Mouse (Mus musculus) G1E (cell line): ENCODE data around the gene Fgfr2. TPM values are rescaled to one million over a fixed set of nuclear protein-coding genes. Genes with fewer than 3 reads are reported as not detected.

Experiments used
- ATAC-seq: 2 replicates; pipeline ENCODE4 v1.8.0; 2016; ENCODE audit warnings: mild to moderate bottlenecking; ENCODE audit not compliant: insufficient number of reproducible peaks, poor library complexity, low FRiP score, severe bottlenecking; ENCODE audit errors: extremely low read depth
- DNase-seq: peaks from one replicate; pipeline ENCODE4 v3.0.0; 2012; ENCODE audit warnings: low spot score
- H3K27me3 ChIP-seq: 2 replicates; pipeline ENCODE4 v1.6.1; 2012; ENCODE audit warnings: mild to moderate bottlenecking, low read length, inconsistent platforms; ENCODE audit not compliant: insufficient read depth
- H3K36me3 ChIP-seq: replicated peaks from 2 replicates; pipeline ENCODE3; 2012; ENCODE audit warnings: mild to moderate bottlenecking, inconsistent platforms
- H3K4me1 ChIP-seq: 2 replicates; pipeline ENCODE4 v1.6.1; 2012; ENCODE audit warnings: low read depth, low read length, inconsistent platforms, mixed read lengths; ENCODE audit not compliant: insufficient read depth
- H3K4me3 ChIP-seq: 2 replicates; pipeline ENCODE4 v1.5.1; 2012; ENCODE audit warnings: low read depth, mild to moderate bottlenecking, inconsistent platforms, low read length, moderate library complexity, mixed read lengths
- H3K9me3 ChIP-seq: replicated peaks from 2 replicates; pipeline ENCODE4 v1.6.1; 2012; ENCODE audit warnings: inconsistent platforms
- CTCF ChIP-seq: IDR thresholded peaks from 2 replicates; pipeline ENCODE4 v1.5.1; 2012; ENCODE audit warnings: low read depth, low read length, inconsistent platforms, mixed read lengths
- GATA1 ChIP-seq: IDR thresholded peaks from 2 replicates; pipeline ENCODE4 v1.6.1; 2012; ENCODE audit warnings: borderline replicate concordance, low read length, inconsistent platforms, mixed read lengths
- GATA2 ChIP-seq: IDR thresholded peaks from 2 replicates; pipeline ENCODE4 v1.6.1; 2012; ENCODE audit warnings: low read depth, low read length, inconsistent platforms, borderline replicate concordance
- POLR2AphosphoS5 ChIP-seq: IDR thresholded peaks from 2 replicates; pipeline ENCODE4 v1.6.1; 2012; ENCODE audit warnings: low read depth, low read length, inconsistent platforms; ENCODE audit not compliant: insufficient replicate concordance
- TAL1 ChIP-seq: conservative IDR thresholded peaks from 2 replicates; pipeline ENCODE4 v1.6.1; 2012; ENCODE audit warnings: low read depth, low read length, inconsistent platforms, mixed read lengths
- polyA plus RNA-seq: library from polyadenylated mRNA; stranded (reverse); fragments of >175 nt; gene quantifications from 2 replicates; pipeline ENCODE4 v1.2.3, GENCODE M21; 2012
- total RNA-seq, 2 experiments: library from RNA; stranded (forward) in 1 of 2; stranded (reverse) in 1 of 2; fragments of 200-1000 nt in 1 of 2; fragments of >200 nt in 1 of 2; fragmentation: Nextera tagmentation in 1 of 2; gene quantifications; 2 replicates each; pipeline ENCODE4 v1.2.3; 2014 to 2017

Fgfr2 gene
- total RNA-seq (2014; fragmentation: Nextera tagmentation) (not detected in 2 replicates), total RNA-seq (2017) (0.06 and 0.22 TPM in 2 replicates), polyA plus RNA-seq (not detected in 2 replicates)

DNA sequence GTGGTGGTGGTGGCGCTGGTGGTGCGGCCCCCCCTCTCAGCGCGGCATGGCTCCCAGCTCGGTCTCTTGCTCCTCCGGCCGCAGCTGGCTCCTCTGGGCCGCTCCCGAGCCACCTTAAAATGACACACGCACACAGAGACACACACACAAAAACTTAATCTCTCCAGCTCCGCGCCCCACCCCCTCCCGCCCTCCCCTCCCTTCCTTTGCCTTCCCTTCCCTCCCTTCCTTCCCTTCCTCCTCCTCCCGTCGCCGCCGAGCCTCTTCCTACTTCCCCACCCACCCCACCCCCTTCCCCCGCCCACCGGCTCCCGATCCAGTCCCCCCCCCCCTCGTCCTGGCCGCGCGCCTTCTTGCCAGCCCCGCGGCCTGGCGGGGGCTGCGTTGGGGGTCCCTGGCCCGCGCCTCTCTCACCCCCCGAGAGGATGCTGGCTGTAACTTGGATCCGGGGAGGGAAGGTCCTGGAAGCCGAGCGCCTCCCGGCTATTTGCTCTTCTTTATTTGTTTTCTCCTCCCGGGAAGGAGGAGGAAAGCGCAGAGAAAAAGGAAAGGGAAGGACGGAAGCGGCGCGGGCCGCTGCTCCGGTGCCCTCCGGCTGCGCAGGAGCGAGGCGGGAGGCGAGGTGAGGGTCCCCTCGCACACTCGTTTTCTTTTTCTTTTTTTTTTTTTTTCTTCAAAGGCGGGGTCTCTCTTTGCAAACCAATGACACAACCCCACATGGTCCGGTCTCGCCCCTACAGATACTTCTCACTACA, at the start of gene Fgfr2:
Gene Fgfr2 (minus strand): TSS at position 107 of the 755 bp plus-strand sequence.
- DNase-seq = peak; percentile 68

DNA sequence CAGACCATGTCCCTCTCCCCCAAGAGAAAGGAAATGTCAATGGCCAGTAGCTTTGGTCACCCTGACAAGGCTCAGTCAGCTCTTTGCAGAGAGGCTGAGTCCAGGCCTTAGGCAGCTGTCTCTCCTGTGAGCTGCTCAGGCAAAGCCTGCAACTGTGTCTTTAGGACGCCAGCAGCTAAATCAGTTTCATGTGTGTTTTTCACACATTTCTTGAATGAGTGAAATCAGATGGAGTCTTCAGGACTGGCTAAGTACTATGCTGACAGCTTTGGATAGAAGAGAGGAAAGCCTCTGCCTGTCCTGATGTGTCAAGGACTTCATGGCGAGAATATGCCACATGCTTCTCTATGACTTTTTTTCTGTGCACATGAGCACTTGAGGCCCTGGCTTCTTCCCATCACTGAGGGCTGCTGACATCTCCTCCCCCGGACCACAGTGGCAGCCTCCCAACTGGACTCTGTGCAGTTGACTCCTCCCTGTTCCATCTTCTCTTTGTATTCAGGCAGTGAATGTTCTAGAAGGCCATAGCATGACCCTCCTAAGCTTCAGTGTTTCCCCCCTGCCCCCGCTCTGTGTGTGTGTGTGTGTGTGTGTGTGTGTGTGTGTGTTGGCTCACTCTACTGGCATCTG, 48.4 kb upstream of the Fgfr2 start:
- DNase-seq (no peak), ATAC-seq (no peak)
- no peak overlapping the region for H3K4me3 ChIP-seq
- no peaks in the 10 kb centered on the region for H3K9me3 ChIP-seq
- no peak for TF ChIP-seq CTCF
- no peak for TF ChIP-seq GATA1
- no peak for TF ChIP-seq GATA2
- TF ChIP-seq POLR2AphosphoS5 = no peak
- TF ChIP-seq TAL1 = no peak
- no peaks in the 10 kb centered on the region for H3K4me1 ChIP-seq
- H3K36me3 ChIP-seq = no peaks in the 10 kb centered on the region
- no peaks in the 10 kb centered on the region for H3K27me3 ChIP-seq

More for the DNA sequence above, at the start of gene Fgfr2:
- Histone ChIP-seq H3K9me3 (no peaks in the 10 kb centered on the region), H3K4me1 (peaks cover 33% of the 10 kb centered on the region), H3K27me3 (peaks cover 8% of the 10 kb centered on the region), H3K36me3 (peaks cover 8% of the 10 kb centered on the region), H3K4me3 (peak within 1 kb of the TSS; percentile 85)
- ATAC-seq = peak; percentile 8; the same call in 1 of the 2 replicates
- TF ChIP-seq TAL1 (no peak), POLR2AphosphoS5 (no peak), GATA1 (no peak), CTCF (no peak), GATA2 (no peak)

DNA sequence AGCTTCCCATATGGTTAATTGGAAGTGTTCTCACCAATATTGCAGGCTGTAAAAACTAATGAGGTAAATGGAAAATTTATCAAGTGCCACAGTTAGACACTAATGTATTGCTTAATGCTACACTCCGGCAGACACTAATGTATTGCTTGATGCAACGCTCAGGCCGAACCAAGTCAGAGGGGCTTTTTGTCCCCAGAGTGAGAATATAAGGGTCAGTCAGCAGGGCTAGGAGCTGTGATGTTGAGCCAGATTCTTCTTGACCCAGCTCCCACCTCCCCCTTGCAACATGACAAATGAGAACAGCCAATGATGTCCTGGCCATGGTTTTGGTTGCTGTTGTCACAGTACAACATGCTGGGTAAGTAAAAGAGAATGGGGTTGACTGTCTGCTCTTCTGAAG, 45.8 kb upstream of the Fgfr2 start:
- Histone ChIP-seq H3K9me3 (no peaks in the 10 kb centered on the region), H3K27me3 (no peaks in the 10 kb centered on the region), H3K36me3 (no peaks in the 10 kb centered on the region), H3K4me1 (no peaks in the 10 kb centered on the region), H3K4me3 (no peak overlapping the region)
- TF ChIP-seq TAL1 (no peak), CTCF (no peak), POLR2AphosphoS5 (no peak), GATA1 (no peak), GATA2 (no peak)
- ATAC-seq (no peak), DNase-seq (no peak)

DNA sequence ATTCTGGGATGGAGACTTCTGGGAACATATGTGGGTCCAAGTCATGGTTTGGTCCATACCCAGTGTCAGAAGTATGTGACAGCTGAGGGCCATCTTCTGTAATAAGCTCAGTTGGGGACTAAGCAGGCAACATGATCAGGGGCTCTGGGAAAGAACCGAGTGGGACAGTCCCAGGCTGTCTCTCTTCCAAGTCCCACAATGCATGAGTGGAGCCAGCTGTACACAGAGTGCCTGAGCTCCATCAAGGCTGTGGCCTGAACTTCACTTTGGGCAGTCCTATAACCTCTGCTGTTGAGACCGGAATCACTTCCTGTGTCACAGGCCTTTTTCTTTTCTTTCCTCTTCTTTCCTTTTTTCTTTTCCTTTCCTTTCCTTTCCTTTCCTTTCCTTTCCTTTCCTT, 44.8 kb upstream of the Fgfr2 start:
- Histone ChIP-seq H3K4me1 (no peaks in the 10 kb centered on the region), H3K36me3 (no peaks in the 10 kb centered on the region), H3K4me3 (no peak overlapping the region), H3K27me3 (no peaks in the 10 kb centered on the region), H3K9me3 (no peaks in the 10 kb centered on the region)
- DNase-seq (no peak), ATAC-seq (no peak)
- TF ChIP-seq GATA1 (no peak), TAL1 (no peak), CTCF (no peak), GATA2 (no peak), POLR2AphosphoS5 (no peak)

DNA sequence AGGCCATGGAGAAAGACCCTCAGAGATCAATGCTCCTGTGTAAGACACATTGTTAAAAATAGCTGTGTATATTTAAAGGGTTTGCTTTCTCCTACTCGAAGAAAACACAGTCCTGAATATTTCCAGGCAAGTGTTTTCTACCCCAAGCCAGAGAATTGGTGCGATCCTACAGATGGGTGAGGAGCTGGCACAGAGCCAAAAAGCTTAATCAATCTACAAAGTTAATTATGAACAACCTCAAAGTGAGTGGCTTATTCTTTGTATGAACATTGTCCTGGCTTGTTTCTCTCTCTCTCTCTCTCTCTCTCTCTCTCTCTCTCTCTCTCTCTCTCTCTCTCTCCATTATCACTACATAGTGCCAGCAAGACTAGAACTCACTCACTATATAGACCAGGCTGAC, 41.6 kb upstream of the Fgfr2 start:
- Histone ChIP-seq H3K9me3 (no peaks in the 10 kb centered on the region), H3K36me3 (no peaks in the 10 kb centered on the region), H3K4me1 (no peaks in the 10 kb centered on the region), H3K27me3 (peaks cover 3% of the 10 kb centered on the region; the same call in 1 of the 2 replicates), H3K4me3 (no peak overlapping the region)
- no peak for TF ChIP-seq CTCF
- no peak for TF ChIP-seq GATA2
- DNase-seq (no peak), ATAC-seq (no peak)

DNA sequence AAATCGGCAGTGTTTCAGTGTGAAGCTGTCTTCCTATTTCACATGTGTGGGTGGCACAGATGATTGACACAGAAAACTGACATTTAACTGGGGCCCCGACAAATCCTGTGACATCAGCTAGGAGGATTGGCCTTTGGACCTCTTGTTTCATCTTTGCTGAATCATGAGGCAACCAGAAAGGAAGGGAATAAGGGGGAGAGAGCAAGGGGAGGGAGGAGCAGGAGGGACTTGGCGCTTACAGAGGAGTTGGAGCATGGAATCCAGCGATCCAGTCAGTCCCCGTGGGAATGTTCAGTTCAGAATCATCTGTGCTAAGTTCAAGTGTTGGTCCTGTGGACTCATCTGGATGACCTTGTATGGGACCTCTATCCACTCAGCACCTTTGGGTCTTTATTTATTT, 39.9 kb upstream of the Fgfr2 start:
- H3K9me3 ChIP-seq = no peaks in the 10 kb centered on the region
- no peaks in the 10 kb centered on the region for H3K4me1 ChIP-seq
- DNase-seq (no peak), ATAC-seq (no peak)
- H3K27me3 ChIP-seq = peaks cover 3% of the 10 kb centered on the region; the same call in 1 of the 2 replicates
- TF ChIP-seq CTCF (no peak), GATA2 (no peak), POLR2AphosphoS5 (no peak), TAL1 (no peak), GATA1 (no peak)
- H3K4me3 ChIP-seq = no peak overlapping the region
- no peaks in the 10 kb centered on the region for H3K36me3 ChIP-seq
